Mouse (Mus musculus) neural tube, embryonic 10.5 days (tissue): ENCODE results near the gene Focad.

Experiments used
- DNase-seq: peaks from one replicate; pipeline ENCODE4 v3.0.0-alpha.2; 2017; ENCODE audit warnings: low spot score; ENCODE audit errors: extremely low spot score

The Focad gene

GRCm38 (mm10) chr4:88210602-88211001 is 116.2 kb downstream of the Focad start:
- no peak for DNase-seq

- DNase-seq: no peak
These were observed 116.9 kb downstream of the Focad start for GRCm38 (mm10) chr4:88211200-88211885.

GRCm38 (mm10) chr4:88213895-88214294 is 119.5 kb downstream of the Focad start:
- no peak for DNase-seq

GRCm38 (mm10) chr4:88218286-88218685 is 123.9 kb downstream of the Focad start:
- DNase-seq: no peak

GRCm38 (mm10) chr4:88218797-88219196 is 124.4 kb downstream of the Focad start:
- no peak for DNase-seq

GRCm38 (mm10) chr4:88231375-88231774 is 136.9 kb downstream of the Focad start:
- DNase-seq: no peak

GRCm38 (mm10) chr4:88235941-88236340 is 141.5 kb downstream of the Focad start:
- DNase-seq: no peak

- DNase-seq: no peak
These were observed 142.7 kb downstream of the Focad start for GRCm38 (mm10) chr4:88236926-88237756.

- no peak for DNase-seq
These were observed 143.9 kb downstream of the Focad start for GRCm38 (mm10) chr4:88238351-88238750.

GRCm38 (mm10) chr4:88243834-88244233 is 149.4 kb downstream of the Focad start:
- no peak for DNase-seq

- DNase-seq: no peak
These were observed 151.1 kb downstream of the Focad start for GRCm38 (mm10) chr4:88245494-88245893.

- DNase-seq: no peak
These were observed 166.9 kb downstream of the Focad start for GRCm38 (mm10) chr4:88261349-88261748.

GRCm38 (mm10) chr4:88264536-88264935 is 170.1 kb downstream of the Focad start:
- no peak for DNase-seq

GRCm38 (mm10) chr4:88270408-88271067 is 176.1 kb downstream of the Focad start:
- no peak for DNase-seq

- DNase-seq: no peak
These were observed 181.2 kb downstream of the Focad start for GRCm38 (mm10) chr4:88275571-88276041.

- DNase-seq: no peak
These were observed 181.8 kb downstream of the Focad start for GRCm38 (mm10) chr4:88276058-88276734.

GRCm38 (mm10) chr4:88278524-88278923 is 184.1 kb downstream of the Focad start:
- no peak for DNase-seq

- no peak for DNase-seq
These were observed 186.1 kb downstream of the Focad start for GRCm38 (mm10) chr4:88280536-88280935.

GRCm38 (mm10) chr4:88295537-88295936 is 201.1 kb downstream of the Focad start:
- no peak for DNase-seq

- DNase-seq: no peak
These were observed 205.1 kb downstream of the Focad start for GRCm38 (mm10) chr4:88299551-88299950.

- DNase-seq: no peak
These were observed 206.6 kb downstream of the Focad start for GRCm38 (mm10) chr4:88300832-88301621.
